Mouse (Mus musculus): ENCODE data around the gene Scn8a.

DNA sequence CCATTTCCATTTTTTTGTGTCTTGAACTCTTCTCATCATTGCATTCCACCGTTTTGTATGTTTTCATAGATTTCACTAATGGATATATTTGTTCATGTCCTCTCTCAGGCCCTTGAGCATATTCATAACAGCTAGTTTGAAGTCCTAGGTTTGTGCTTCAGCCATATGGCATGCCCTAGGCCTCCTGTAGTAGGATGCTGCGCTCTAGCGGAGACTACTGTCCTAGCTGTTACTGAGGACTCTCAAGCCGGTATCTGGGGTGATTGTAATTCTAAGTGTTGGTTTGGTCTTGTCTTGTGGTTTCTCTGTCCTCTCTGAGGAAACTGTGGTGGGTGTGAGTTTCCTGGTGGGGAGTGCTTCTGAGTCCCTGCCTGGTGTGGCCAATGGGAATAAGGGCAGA, 127.4 kb downstream of the Scn8a start:
- TF ChIP-seq EP300 (IDR thresholded peaks at IDR 0.05; ENCODE audit: insufficient read depth, low read depth, low read length) (no peak), CTCF (IDR thresholded peaks at IDR 0.05) (peak; percentile 66)

Measured in heart, adult 2 months (tissue).